Mouse (Mus musculus) thymus, adult 2 months (tissue): ENCODE measurements at regions not wholly inside any gene's neighbourhood (a gene's known extent, or its start where the extent isn't known, plus 50 kb on each side); places are given as distances from the start of the nearest gene placed in this dataset.

Experiments
- DNase-seq: peaks from one replicate; pipeline ENCODE4 v3.0.0; 2021
- H3K27ac ChIP-seq: fragments of 200-500 bp; 2 replicates; pipeline ENCODE4 v1.5.1; 2012; ENCODE audit warnings: low read length, control low read depth; ENCODE audit not compliant: control insufficient read depth, insufficient read depth
- H3K27me3 ChIP-seq: fragments of 200-500 bp; 2 replicates; pipeline ENCODE4 v1.6.1; 2012; ENCODE audit warnings: mild to moderate bottlenecking, low read length, moderate library complexity, mixed read lengths; ENCODE audit not compliant: control insufficient read depth, insufficient read depth
- H3K36me3 ChIP-seq: fragments of 200-500 bp; 2 replicates; pipeline ENCODE4 v1.6.1; 2012; ENCODE audit warnings: mild to moderate bottlenecking, low read length, moderate library complexity; ENCODE audit not compliant: control insufficient read depth, insufficient read depth
- H3K4me1 ChIP-seq: fragments of 200-500 bp; replicated peaks from 2 replicates; pipeline ENCODE4 v1.6.1; 2012; ENCODE audit warnings: low read length; ENCODE audit not compliant: control insufficient read depth, insufficient read depth
- H3K4me3 ChIP-seq: fragments of 200-500 bp; 2 replicates; pipeline ENCODE4 v1.5.1; 2012; ENCODE audit warnings: mild to moderate bottlenecking, low read length, control low read depth, moderate library complexity; ENCODE audit not compliant: control insufficient read depth, insufficient read depth
- CTCF ChIP-seq: fragments of 200-500 bp; IDR thresholded peaks from 2 replicates; pipeline ENCODE4 v1.5.1; 2012; ENCODE audit warnings: mild to moderate bottlenecking, control low read depth, low read length, moderate library complexity, borderline replicate concordance; ENCODE audit not compliant: control insufficient read depth, poor library complexity, insufficient read depth; ENCODE audit errors: extremely low read depth
- POLR2A ChIP-seq: fragments of 200-500 bp; IDR thresholded peaks from 2 replicates; pipeline ENCODE4 v1.6.1; 2012; ENCODE audit warnings: mild to moderate bottlenecking, low read length, control low read depth, moderate library complexity; ENCODE audit not compliant: control insufficient read depth, poor library complexity, insufficient read depth; ENCODE audit errors: extremely low read depth
- WGBS: fragments of 180-500 bp; shearing (Covaris S2); methylation state at CpG from one replicate; pipeline ENCODE4 v1.1.7; 2018; 5-methylcytosine and 5-hydroxymethylcytosine counted together

DNA sequence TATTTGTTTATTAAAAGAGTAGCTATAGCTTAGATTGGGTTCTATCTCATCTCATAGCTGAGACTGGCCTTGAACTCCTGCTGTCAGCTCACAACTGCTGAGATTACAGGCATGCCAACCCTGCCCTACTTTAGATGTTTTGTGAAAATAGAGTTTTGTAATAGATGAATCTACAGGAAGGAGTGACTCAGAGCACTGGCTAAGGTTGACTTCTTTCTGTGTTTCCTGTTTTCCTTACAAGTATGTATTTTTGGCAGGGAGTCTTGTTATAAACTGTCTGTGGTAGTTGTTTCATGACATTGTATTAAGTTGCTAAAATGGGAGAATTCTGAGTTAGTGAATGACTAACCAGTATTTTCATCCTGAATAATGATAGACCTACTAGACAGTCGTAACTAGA is 1224.4 kb upstream of the Cited2 start:
- Histone ChIP-seq H3K4me1 (no peaks in the 10 kb centered on the region), H3K36me3 (no peaks in the 10 kb centered on the region), H3K27me3 (no peaks in the 10 kb centered on the region), H3K27ac (no peak overlapping the region), H3K4me3 (no peak overlapping the region)
- TF ChIP-seq POLR2A (no peak), CTCF (no peak)
- 86% methylated on average over 1 of the region's 1 CpGs for whole genome bisulfite sequencing
- DNase-seq = no peak

DNA sequence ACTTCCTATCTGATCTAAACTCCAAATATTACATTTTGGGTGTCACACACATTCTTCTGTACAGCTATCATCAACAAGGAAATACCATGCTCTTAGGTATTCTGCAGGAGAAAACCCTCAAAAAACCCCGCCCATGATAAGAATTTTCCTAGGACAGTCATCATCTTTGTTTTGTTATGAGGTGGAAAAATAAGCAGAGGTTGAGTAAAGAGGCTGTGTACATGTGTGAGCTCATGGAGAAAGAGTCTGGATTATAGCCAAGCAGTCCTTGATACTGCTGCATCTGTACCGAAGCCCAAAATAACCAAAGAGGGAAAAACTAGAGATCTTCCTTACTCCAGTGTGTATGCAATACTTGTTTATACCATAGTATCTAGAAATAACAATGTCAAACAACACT is 1215.3 kb upstream of the Cited2 start:
- Histone ChIP-seq H3K27me3 (no peaks in the 10 kb centered on the region), H3K4me3 (no peak overlapping the region), H3K36me3 (no peaks in the 10 kb centered on the region), H3K4me1 (no peaks in the 10 kb centered on the region), H3K27ac (no peak overlapping the region)
- no peak for TF ChIP-seq POLR2A
- no peak for TF ChIP-seq CTCF
- DNase-seq = no peak
- 84% methylated on average over 2 of the region's 2 CpGs for WGBS

DNA sequence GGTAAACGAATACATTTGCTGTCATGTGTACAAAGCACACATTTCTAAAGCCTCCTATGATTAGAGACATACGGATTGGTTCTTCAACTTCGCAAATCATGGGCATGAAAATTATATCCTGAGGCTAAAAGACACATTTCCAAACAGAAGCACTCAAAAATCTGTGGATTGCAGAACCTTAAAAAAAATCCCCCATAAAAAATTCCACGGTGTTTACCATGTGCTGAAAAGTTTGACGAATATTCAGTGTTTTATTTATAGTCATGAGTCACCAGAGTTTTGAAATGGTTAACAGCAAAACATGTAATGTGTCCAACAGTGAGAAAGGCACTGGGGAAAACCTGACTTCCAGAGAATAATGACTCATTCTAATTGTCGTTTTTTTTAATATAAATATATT is 1214.9 kb upstream of the Cited2 start:
- TF ChIP-seq POLR2A (no peak), CTCF (no peak)
- Histone ChIP-seq H3K4me1 (no peaks in the 10 kb centered on the region), H3K27me3 (no peaks in the 10 kb centered on the region), H3K27ac (no peak overlapping the region), H3K4me3 (no peak overlapping the region), H3K36me3 (no peaks in the 10 kb centered on the region)
- DNase-seq = no peak
- 87% methylated on average over 6 of the region's 6 CpGs for WGBS

DNA sequence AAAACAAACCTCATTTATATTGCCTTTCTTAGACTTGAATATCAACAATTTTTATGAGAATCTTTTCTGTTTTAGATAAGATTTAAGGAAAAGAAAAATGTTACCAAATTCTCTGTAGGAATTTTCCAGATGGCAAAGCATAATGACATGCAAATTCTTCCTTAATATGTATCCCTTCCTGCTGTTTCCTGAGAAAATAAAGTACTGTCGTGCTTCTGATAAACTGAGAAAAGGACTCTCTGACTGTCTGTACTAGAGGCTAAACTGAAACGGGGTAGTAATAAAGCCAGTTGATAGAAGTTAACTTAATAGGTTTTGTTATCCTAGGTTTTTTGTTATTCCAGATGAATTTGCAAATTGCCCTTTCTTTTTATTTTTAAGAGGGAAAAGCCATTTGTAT is 1208.4 kb upstream of the Cited2 start:
- Histone ChIP-seq H3K4me3 (no peak overlapping the region), H3K4me1 (no peaks in the 10 kb centered on the region), H3K27ac (no peak overlapping the region), H3K36me3 (no peaks in the 10 kb centered on the region), H3K27me3 (no peaks in the 10 kb centered on the region)
- no peak for TF ChIP-seq CTCF
- no peak for TF ChIP-seq POLR2A
- 96% methylated on average over 2 of the region's 2 CpGs for WGBS
- DNase-seq = no peak

DNA sequence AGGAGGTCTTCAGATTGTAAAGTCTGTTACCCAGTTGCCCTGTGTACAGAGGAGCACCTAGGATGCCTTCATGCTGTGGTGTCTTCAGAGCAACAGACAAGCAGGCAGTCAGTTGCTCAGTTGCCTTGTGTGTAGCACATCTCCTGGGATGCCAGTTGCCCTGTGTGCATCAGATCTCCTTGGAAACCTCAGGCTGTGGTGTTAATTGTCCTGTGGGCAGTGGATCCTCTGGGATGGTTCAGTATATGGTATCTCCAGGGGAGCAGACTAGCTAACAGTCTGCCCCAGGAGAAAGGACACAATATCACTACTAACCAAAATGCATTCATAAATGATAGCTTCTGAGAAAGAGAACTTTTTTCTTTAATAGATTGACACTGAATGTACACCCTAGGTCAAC is 1201.1 kb upstream of the Cited2 start:
- H3K27ac ChIP-seq = no peak overlapping the region
- TF ChIP-seq CTCF = no peak
- TF ChIP-seq POLR2A = no peak
- no peaks in the 10 kb centered on the region for H3K27me3 ChIP-seq
- H3K4me1 ChIP-seq = no peaks in the 10 kb centered on the region
- H3K4me3 ChIP-seq = no peak overlapping the region
- H3K36me3 ChIP-seq = no peaks in the 10 kb centered on the region
- no peak for DNase-seq

DNA sequence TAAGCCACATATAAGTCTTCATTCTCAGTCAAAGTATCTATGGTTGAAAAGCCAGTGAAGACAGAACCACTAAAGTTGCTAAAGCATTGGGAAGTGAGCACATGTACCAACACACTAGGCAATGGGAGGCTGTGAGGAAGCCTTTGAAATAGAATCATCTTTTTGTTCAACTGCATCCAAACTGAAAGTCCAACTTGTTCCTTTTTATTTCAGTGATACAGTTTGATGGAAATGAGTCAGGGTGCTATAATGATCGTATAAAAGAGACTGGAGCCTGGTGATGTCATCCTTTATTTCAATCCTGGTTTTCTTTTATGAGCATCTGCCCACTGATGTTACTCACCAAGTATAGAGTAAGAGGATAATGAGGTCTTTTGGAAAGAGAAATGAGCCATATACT is 1198.9 kb upstream of the Cited2 start:
- no peak for TF ChIP-seq CTCF
- no peak for TF ChIP-seq POLR2A
- WGBS = 85% methylated on average over 1 of the region's 1 CpGs
- H3K36me3 ChIP-seq = no peaks in the 10 kb centered on the region

DNA sequence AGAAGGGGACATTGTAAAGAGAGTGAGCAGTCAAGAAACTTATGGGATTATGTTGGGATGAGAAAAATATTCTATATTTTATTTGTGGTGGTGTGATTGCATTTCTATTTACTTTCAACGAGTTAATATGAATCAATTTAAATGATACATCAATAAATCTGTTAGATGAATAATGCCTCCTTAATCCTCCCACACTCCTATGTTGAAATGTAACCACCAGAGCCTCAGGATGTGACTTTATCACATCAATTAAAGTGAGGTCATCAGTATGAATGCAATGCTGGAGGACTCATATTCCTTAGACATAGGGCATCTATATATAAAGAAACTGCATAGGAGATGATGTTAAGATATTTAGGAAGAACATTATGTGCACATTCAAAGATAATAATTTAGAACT is 1195.3 kb upstream of the Cited2 start:
- no peak for TF ChIP-seq CTCF
- TF ChIP-seq POLR2A = no peak
- no peaks in the 10 kb centered on the region for H3K36me3 ChIP-seq
- no peak overlapping the region for H3K4me3 ChIP-seq
- no peaks in the 10 kb centered on the region for H3K27me3 ChIP-seq
- H3K27ac ChIP-seq = no peak overlapping the region
- no peaks in the 10 kb centered on the region for H3K4me1 ChIP-seq
- DNase-seq = no peak
- WGBS = 87% methylated on average over 1 of the region's 1 CpGs

More for the DNA sequence above, 1198.9 kb upstream of the Cited2 start:
- no peak overlapping the region for H3K27ac ChIP-seq
- no peak for DNase-seq
- H3K4me1 ChIP-seq = no peaks in the 10 kb centered on the region
- H3K4me3 ChIP-seq = no peak overlapping the region
- no peaks in the 10 kb centered on the region for H3K27me3 ChIP-seq
